In genomic region chr11:118999361-118999804, GRCm38 (mm10) we compare ENCODE assay signal across 9 mouse cellular contexts. TPM values are rescaled to one million over a fixed set of nuclear protein-coding genes. Genes with fewer than 3 reads are reported as not detected.
DNase-seq lines count a peak whose midpoint lies in the region; ATAC-seq and TF ChIP-seq lines count a peak whose summit lies in the region.
"Had no signal": no experiment of that assay in that cellular context is flagged by ENCODE, and none has a peak within 500 bp of the region (broad histone marks: within the 10 kb centered on the region; RNA-seq: fewer than 3 reads in every experiment).

No protein-coding gene starts in this region.

- no peak for TF ChIP-seq CTCF in lung, postnatal 0 days (IDR thresholded peaks at IDR 0.05)

- 6% methylated on average over 26 of the region's 26 CpGs for WGBS in lung, postnatal 0 days
- WGBS in hindbrain, embryonic 13.5 days: 4% methylated on average over 26 of the region's 26 CpGs
- WGBS in midbrain, embryonic 12.5 days: 2% methylated on average over 26 of the region's 26 CpGs

- H3K27me3 ChIP-seq in lung, postnatal 0 days (replicated peaks; ENCODE audit: insufficient read depth, low read length): peaks cover 24% of the 10 kb centered on the region; the same call in 1 of the 2 replicates
- peaks cover 10% of the 10 kb centered on the region; the same call in 1 of the 2 replicates for H3K27me3 ChIP-seq in hindbrain, embryonic 13.5 days
- peaks cover 39% of the 10 kb centered on the region for H3K27me3 ChIP-seq in midbrain, embryonic 12.5 days

- no peaks in the 10 kb centered on the region for H3K9me3 ChIP-seq in lung, postnatal 0 days (ENCODE audit: low read length)
- no peaks in the 10 kb centered on the region for H3K9me3 ChIP-seq in hindbrain, embryonic 13.5 days
- H3K9me3 ChIP-seq in midbrain, embryonic 12.5 days: no peaks in the 10 kb centered on the region

- no peak for ATAC-seq in lung, postnatal 0 days
- peak; percentile 41 for ATAC-seq in hindbrain, embryonic 13.5 days (ENCODE audit: low FRiP score)
- peak; percentile 75 for ATAC-seq in midbrain, embryonic 12.5 days (ENCODE audit: low FRiP score, low read depth)
- no peak for ATAC-seq in activated CD4-positive, CD25-positive, alpha-beta regulatory T cell, adult 4 months

- no peaks in the 10 kb centered on the region for H3K4me1 ChIP-seq in lung, postnatal 0 days (ENCODE audit: insufficient read depth, low read depth, low read length)
- peaks cover 41% of the 10 kb centered on the region for H3K4me1 ChIP-seq in hindbrain, embryonic 13.5 days (replicated peaks)
- H3K4me1 ChIP-seq in midbrain, embryonic 12.5 days: peaks cover 33% of the 10 kb centered on the region

- H3K27ac ChIP-seq in lung, postnatal 0 days (ENCODE audit: low read length): no peak overlapping the region
- H3K27ac ChIP-seq in hindbrain, embryonic 13.5 days: peak overlapping the region; percentile 87
- peak overlapping the region; percentile 72 for H3K27ac ChIP-seq in midbrain, embryonic 12.5 days (replicated peaks)

- H3K36me3 ChIP-seq in lung, postnatal 0 days (ENCODE audit: insufficient read depth, low read length): no peaks in the 10 kb centered on the region
- H3K36me3 ChIP-seq in hindbrain, embryonic 13.5 days: no peaks in the 10 kb centered on the region
- no peaks in the 10 kb centered on the region for H3K36me3 ChIP-seq in midbrain, embryonic 12.5 days

- no peak overlapping the region for H3K4me2 ChIP-seq in lung, postnatal 0 days (replicated peaks; ENCODE audit: low read depth, low read length)
- H3K4me2 ChIP-seq in hindbrain, embryonic 13.5 days: peak overlapping the region; percentile 56
- peak overlapping the region; percentile 60 for H3K4me2 ChIP-seq in midbrain, embryonic 12.5 days (replicated peaks)

- H3K4me3 ChIP-seq in lung, postnatal 0 days (ENCODE audit: low read depth, low read length): no peak overlapping the region
- H3K4me3 ChIP-seq in hindbrain, embryonic 13.5 days: peak overlapping the region; percentile 28
- peak overlapping the region; percentile 28 for H3K4me3 ChIP-seq in midbrain, embryonic 12.5 days

- no peak for TF ChIP-seq EP300 in lung, postnatal 0 days (IDR thresholded peaks at IDR 0.05)

- H3K9ac ChIP-seq in lung, postnatal 0 days (replicated peaks; ENCODE audit: low read depth): no peak overlapping the region
- 0 out of 2 replicates have a peak overlapping the region, but pooled peaks have one; percentile 56 for H3K9ac ChIP-seq in hindbrain, embryonic 13.5 days
- H3K9ac ChIP-seq in midbrain, embryonic 12.5 days (replicated peaks): peak overlapping the region; percentile 44; the same call in 1 of the 2 replicates

- DNase-seq in lung, postnatal 0 days (ENCODE audit: low spot score): peak; percentile 19
- no peak for DNase-seq in lung, postnatal 4 days
- peak; percentile 80 to 81 for DNase-seq in cerebellum, postnatal 14 days
- DNase-seq in adipocyte (ENCODE audit: low spot score): no peak
- DNase-seq in yolk sac, embryonic 10.5 days (ENCODE audit: low spot score): no peak

RNA-seq across cellular contexts. Expression of gene Enpp7, which starts 11.4 kb away (rescaled TPM):
- not detected in 2 replicates for polyA plus RNA-seq in lung, postnatal 0 days (2015; fragmentation: Nextera tagmentation; extraction: Ambion mirVana)
- not detected in 2 replicates for polyA plus RNA-seq in hindbrain, embryonic 13.5 days (2015; fragmentation: Nextera tagmentation; extraction: Ambion mirVana)
- polyA plus RNA-seq in midbrain, embryonic 12.5 days (2016; fragmentation: Nextera tagmentation; extraction: Ambion mirVana): not detected in 2 replicates
- not detected for polyA plus RNA-seq in activated CD4-positive, CD25-positive, alpha-beta regulatory T cell, adult 4 months (2017; shearing (Covaris generic))
- polyA plus RNA-seq: spleen, adult 2 months had no signal

RNA-seq across cellular contexts. Expression of gene Cbx2, which starts 23.4 kb away (rescaled TPM):
- 6.2 and 6.9 TPM in 2 replicates for polyA plus RNA-seq in lung, postnatal 0 days (2015; fragmentation: Nextera tagmentation; extraction: Ambion mirVana)
- 20.3 and 24.2 TPM in 2 replicates for polyA plus RNA-seq in hindbrain, embryonic 13.5 days (2015; fragmentation: Nextera tagmentation; extraction: Ambion mirVana)
- 81.0 and 86.0 TPM in 2 replicates for polyA plus RNA-seq in midbrain, embryonic 12.5 days (2016; fragmentation: Nextera tagmentation; extraction: Ambion mirVana)
- 1 to 10 TPM; 1.1 to 1.4 TPM for polyA plus RNA-seq in activated CD4-positive, CD25-positive, alpha-beta regulatory T cell, adult 4 months (2017; shearing (Covaris generic))

RNA-seq across cellular contexts. Expression of gene Cbx8, which starts 41.4 kb away (rescaled TPM):
- 9.4 and 9.8 TPM in 2 replicates for polyA plus RNA-seq in lung, postnatal 0 days (2015; fragmentation: Nextera tagmentation; extraction: Ambion mirVana)
- 10.0 and 11.1 TPM in 2 replicates for polyA plus RNA-seq in hindbrain, embryonic 13.5 days (2015; fragmentation: Nextera tagmentation; extraction: Ambion mirVana)
- 12.1 and 15.1 TPM in 2 replicates for polyA plus RNA-seq in midbrain, embryonic 12.5 days (2016; fragmentation: Nextera tagmentation; extraction: Ambion mirVana)
- polyA plus RNA-seq in activated CD4-positive, CD25-positive, alpha-beta regulatory T cell, adult 4 months (2017; shearing (Covaris generic)): 1 to 10 TPM; 5.3 to 7.5 TPM

Comparison
In these comparisons a context has a peak if more than half of its experiments do, and no peak if none do; other contexts are left out.
1. DNase-seq: peak in lung, postnatal 0 days (single experiment) and cerebellum, postnatal 14 days (2 of 2); none in lung, postnatal 4 days (0 of 2), adipocyte (single experiment) and yolk sac, embryonic 10.5 days (single experiment).
2. ATAC-seq: peak in hindbrain, embryonic 13.5 days (single experiment) and midbrain, embryonic 12.5 days (single experiment); none in lung, postnatal 0 days (single experiment) and activated CD4-positive, CD25-positive, alpha-beta regulatory T cell, adult 4 months (single experiment).